Mouse (Mus musculus) heart, postnatal 0 days (tissue): Measurements from ENCODE around the gene Papss1.

Experiments
- CTCF ChIP-seq: IDR thresholded peaks from 2 replicates; pipeline ENCODE4 v1.5.1; 2016; ENCODE audit warnings: antibody characterized with exemption, control low read depth, low read depth
- EP300 ChIP-seq: IDR thresholded peaks from 2 replicates; pipeline ENCODE4 v1.6.1; 2016; ENCODE audit warnings: antibody characterized with exemption, low read depth

DNA sequence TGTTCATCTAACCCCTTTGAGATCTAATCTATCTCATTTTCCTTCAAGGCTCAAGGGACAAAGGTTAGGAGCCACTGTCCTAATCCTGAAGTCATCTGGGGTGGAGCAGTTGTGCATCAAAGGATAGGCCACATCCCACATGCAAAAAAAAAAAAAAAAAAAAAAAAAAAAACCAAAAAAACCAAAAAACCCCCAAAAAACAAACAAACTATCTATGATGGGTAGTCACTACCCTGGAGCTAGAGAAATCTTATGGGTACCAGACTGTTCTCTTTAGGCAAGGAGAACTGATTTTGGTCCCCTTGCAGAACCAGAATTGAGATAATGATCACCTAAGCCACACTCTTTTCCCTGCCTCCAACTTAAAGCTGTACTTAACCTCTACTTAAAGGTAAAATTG lies 3.0 kb upstream of the Papss1 start:
- no peak for TF ChIP-seq CTCF
- no peak for TF ChIP-seq EP300
